ENCODE assay signal across 8 mouse cellular contexts in genomic region chr1:150392638-150393487, GRCm38 (mm10). TPM values are rescaled to one million over a fixed set of nuclear protein-coding genes. Genes with fewer than 3 reads are reported as not detected.
DNase-seq lines count a peak whose midpoint lies in the region; ATAC-seq and TF ChIP-seq lines count a peak whose summit lies in the region.

Tpr (plus strand) TSS chr1:150392838.
Odr4 (minus strand) TSS chr1:150393080.

- peak within 1 kb of the TSS; percentile 95 for H3K27ac ChIP-seq in heart, embryonic 12.5 days (ENCODE audit: poor library complexity, severe bottlenecking)
- H3K27ac ChIP-seq in kidney, postnatal 0 days, result peak within 1 kb of the TSS; percentile 88
- peak within 1 kb of the TSS; percentile 91 for H3K27ac ChIP-seq in liver, embryonic 11.5 days (ENCODE audit: low read depth, low read length)
- H3K27ac ChIP-seq in stomach, embryonic 14.5 days (ENCODE audit: low read length), result peak within 1 kb of the TSS; percentile 92

- TF ChIP-seq CTCF in kidney, postnatal 0 days (IDR thresholded peaks at IDR 0.05; ENCODE audit: low read depth), result peak; percentile 82

- no peaks in the 10 kb centered on the region for H3K9me3 ChIP-seq in heart, embryonic 12.5 days (replicated peaks)
- no peaks in the 10 kb centered on the region for H3K9me3 ChIP-seq in kidney, postnatal 0 days (replicated peaks; ENCODE audit: low read length)
- H3K9me3 ChIP-seq in liver, embryonic 11.5 days (ENCODE audit: control insufficient read depth, low read length), result no peaks in the 10 kb centered on the region
- H3K9me3 ChIP-seq in stomach, embryonic 14.5 days (ENCODE audit: control insufficient read depth, low read depth, low read length), result no peaks in the 10 kb centered on the region

- ATAC-seq in erythroid progenitor cell, adult 5-6 weeks (replicated peaks; ENCODE audit: low FRiP score, poor library complexity, severe bottlenecking), result peak; percentile 94
- peak; percentile 97 for ATAC-seq in heart, embryonic 12.5 days (ENCODE audit: insufficient number of reproducible peaks, low FRiP score)
- ATAC-seq in kidney, postnatal 0 days (replicated peaks; ENCODE audit: low FRiP score, low read depth), result peak; percentile 98
- peak; percentile 96 for ATAC-seq in liver, embryonic 11.5 days (replicated peaks; ENCODE audit: low FRiP score)
- peak; percentile 98 for ATAC-seq in stomach, embryonic 14.5 days (ENCODE audit: insufficient number of reproducible peaks, insufficient read depth, low FRiP score, low read depth)

- H3K4me3 ChIP-seq in heart, embryonic 12.5 days, result peak within 1 kb of the TSS; percentile 85
- peak within 1 kb of the TSS; percentile 76 for H3K4me3 ChIP-seq in kidney, postnatal 0 days (replicated peaks; ENCODE audit: low read depth, low read length)
- H3K4me3 ChIP-seq in liver, embryonic 11.5 days (ENCODE audit: low read depth, low read length), result peak within 1 kb of the TSS; percentile 84
- peak within 1 kb of the TSS; percentile 76 for H3K4me3 ChIP-seq in stomach, embryonic 14.5 days (ENCODE audit: low read depth, low read length)

- no peaks in the 10 kb centered on the region for H3K27me3 ChIP-seq in heart, embryonic 12.5 days (replicated peaks)
- no peaks in the 10 kb centered on the region for H3K27me3 ChIP-seq in kidney, postnatal 0 days (ENCODE audit: insufficient read depth, low read length)
- no peaks in the 10 kb centered on the region for H3K27me3 ChIP-seq in liver, embryonic 11.5 days (replicated peaks; ENCODE audit: control insufficient read depth, insufficient read depth, low read length)
- no peaks in the 10 kb centered on the region for H3K27me3 ChIP-seq in stomach, embryonic 14.5 days (ENCODE audit: control insufficient read depth, insufficient read depth, low read length)

- H3K4me1 ChIP-seq in heart, embryonic 12.5 days (replicated peaks), result peaks cover 9% of the 10 kb centered on the region
- 0 out of 2 replicates have a peak, but pooled peaks cover 5% of the 10 kb centered on the region for H3K4me1 ChIP-seq in kidney, postnatal 0 days (replicated peaks; ENCODE audit: insufficient read depth, low read length)
- peaks cover 4% of the 10 kb centered on the region; the same call in 1 of the 2 replicates for H3K4me1 ChIP-seq in liver, embryonic 11.5 days (replicated peaks; ENCODE audit: control insufficient read depth, insufficient read depth, low read length)
- no peaks in the 10 kb centered on the region for H3K4me1 ChIP-seq in stomach, embryonic 14.5 days (ENCODE audit: control insufficient read depth, insufficient read depth, low read length)

- under 1% methylated on average over 75 of the region's 76 CpGs for WGBS in heart, embryonic 12.5 days
- WGBS in kidney, postnatal 0 days, result under 1% methylated on average over 65 of the region's 76 CpGs
- WGBS in liver, embryonic 11.5 days, result under 1% methylated on average over 70 of the region's 76 CpGs
- under 1% methylated on average over 75 of the region's 76 CpGs for WGBS in stomach, embryonic 14.5 days

- DNase-seq in CD4-positive helper T cell, adult 2 months (ENCODE audit: low read depth, low spot score), result peak; percentile 99
- DNase-seq in brain, embryonic 18.5 days (ENCODE audit: low read depth, low spot score), result peak; percentile 98
- peak; percentile 99 for DNase-seq in kidney, postnatal 0 days (ENCODE audit: low spot score)
- peak; percentile 99 for DNase-seq in liver, embryonic 11.5 days (ENCODE audit: low spot score)
- peak; percentile 99 for DNase-seq in naive thymus-derived CD4-positive, alpha-beta T cell, adult 2 months (ENCODE audit: low read depth)

- peak within 1 kb of the TSS; percentile 73 for H3K4me2 ChIP-seq in heart, embryonic 12.5 days
- H3K4me2 ChIP-seq in kidney, postnatal 0 days (ENCODE audit: low read length), result peak within 1 kb of the TSS; percentile 70
- H3K4me2 ChIP-seq in liver, embryonic 11.5 days, result peak within 1 kb of the TSS; percentile 81
- peak within 1 kb of the TSS; percentile 58 for H3K4me2 ChIP-seq in stomach, embryonic 14.5 days (replicated peaks; ENCODE audit: low read depth, low read length)

- H3K36me3 ChIP-seq in heart, embryonic 12.5 days, result peaks cover 39% of the 10 kb centered on the region
- peaks cover 13% of the 10 kb centered on the region for H3K36me3 ChIP-seq in kidney, postnatal 0 days (ENCODE audit: insufficient read depth, low read length)
- peaks cover 21% of the 10 kb centered on the region for H3K36me3 ChIP-seq in liver, embryonic 11.5 days (ENCODE audit: control insufficient read depth, insufficient read depth, low read length)
- peaks cover 34% of the 10 kb centered on the region for H3K36me3 ChIP-seq in stomach, embryonic 14.5 days (ENCODE audit: control insufficient read depth, insufficient read depth, low read length)

- H3K9ac ChIP-seq in heart, embryonic 12.5 days, result peak within 1 kb of the TSS; percentile 88
- peak within 1 kb of the TSS; percentile 76 for H3K9ac ChIP-seq in kidney, postnatal 0 days (ENCODE audit: low read depth, low read length)
- peak within 1 kb of the TSS; percentile 93 for H3K9ac ChIP-seq in liver, embryonic 11.5 days (ENCODE audit: low read depth, low read length)
- H3K9ac ChIP-seq in stomach, embryonic 14.5 days (replicated peaks; ENCODE audit: low read depth, low read length), result peak within 1 kb of the TSS; percentile 77

RNA-seq across cellular contexts. Expression of gene Tpr, which starts in this region (rescaled TPM):
- total RNA-seq in erythroid progenitor cell, adult 5-6 weeks (2015; ENCODE audit: low replicate concordance), result 247 and 267 TPM in 2 replicates
- 283 and 286 TPM in 2 replicates for total RNA-seq in erythroid progenitor cell, adult 5-6 weeks (2017; ENCODE audit: low replicate concordance)
- 151 and 162 TPM in 2 replicates for polyA plus RNA-seq in heart, embryonic 12.5 days (2016; fragmentation: Nextera tagmentation; extraction: Ambion mirVana)
- polyA plus RNA-seq in kidney, postnatal 0 days (2015; fragmentation: Nextera tagmentation; extraction: Ambion mirVana), result 138 and 141 TPM in 2 replicates
- 169 and 171 TPM in 2 replicates for polyA plus RNA-seq in liver, embryonic 11.5 days (2014; fragmentation: Nextera tagmentation; extraction: Ambion mirVana)
- polyA plus RNA-seq in stomach, embryonic 14.5 days (2014; fragmentation: Nextera tagmentation; extraction: Ambion mirVana), result 188 and 197 TPM in 2 replicates

RNA-seq across cellular contexts. Expression of gene Odr4, which starts in this region (rescaled TPM):
- 25.2 and 29.3 TPM in 2 replicates for total RNA-seq in erythroid progenitor cell, adult 5-6 weeks (2015; ENCODE audit: low replicate concordance)
- 11.8 and 18.5 TPM in 2 replicates for total RNA-seq in erythroid progenitor cell, adult 5-6 weeks (2017; ENCODE audit: low replicate concordance)
- 37.7 TPM in 2 replicates for polyA plus RNA-seq in heart, embryonic 12.5 days (2016; fragmentation: Nextera tagmentation; extraction: Ambion mirVana)
- 43.8 and 44.0 TPM in 2 replicates for polyA plus RNA-seq in kidney, postnatal 0 days (2015; fragmentation: Nextera tagmentation; extraction: Ambion mirVana)
- polyA plus RNA-seq in liver, embryonic 11.5 days (2014; fragmentation: Nextera tagmentation; extraction: Ambion mirVana), result 28.9 and 31.2 TPM in 2 replicates
- polyA plus RNA-seq in stomach, embryonic 14.5 days (2014; fragmentation: Nextera tagmentation; extraction: Ambion mirVana), result 38.0 and 39.7 TPM in 2 replicates

Comparison
In these comparisons a context has a peak if more than half of its experiments do, and no peak if none do; other contexts are left out.
1. Peak in every context shown above with its lines: DNase-seq, ATAC-seq, H3K4me3 ChIP-seq and H3K27ac ChIP-seq.